Mouse (Mus musculus): Measurements from ENCODE around the gene Ptprd. TPM values are rescaled to one million over a fixed set of nuclear protein-coding genes. Genes with fewer than 3 reads are reported as not detected.

Gene Ptprd
- total RNA-seq, 2 experiments from 2014 or later: 3.8 to 7.1 TPM

GRCm38 (mm10) chr4:76312593-76312992 lies 1899.2 kb downstream of the Ptprd start:
- no peak for DNase-seq

- no peak for DNase-seq
These were observed 1905.8 kb downstream of the Ptprd start for GRCm38 (mm10) chr4:76305987-76306386.

GRCm38 (mm10) chr4:76297375-76297774 lies 1914.4 kb downstream of the Ptprd start:
- no peak for DNase-seq

- no peak for DNase-seq
These were observed 1918.9 kb downstream of the Ptprd start for GRCm38 (mm10) chr4:76292733-76293357.

GRCm38 (mm10) chr4:76290484-76290818 lies 1921.3 kb downstream of the Ptprd start:
- no peak for DNase-seq

- no peak for DNase-seq
These were observed 1921.9 kb downstream of the Ptprd start for GRCm38 (mm10) chr4:76289612-76290483.

GRCm38 (mm10) chr4:76286016-76286415 lies 1925.7 kb downstream of the Ptprd start:
- no peak for DNase-seq

- no peak for DNase-seq
These were observed 1928.9 kb downstream of the Ptprd start for GRCm38 (mm10) chr4:76282886-76283285.

- no peak for DNase-seq
These were observed 1949.0 kb downstream of the Ptprd start for GRCm38 (mm10) chr4:76262727-76263126.

- peak; percentile 5 for DNase-seq
These were observed 1951.1 kb downstream of the Ptprd start for GRCm38 (mm10) chr4:76260686-76261085.

- no peak for DNase-seq
These were observed 1951.5 kb downstream of the Ptprd start for GRCm38 (mm10) chr4:76260286-76260685.

GRCm38 (mm10) chr4:76259636-76260035 lies 1952.1 kb downstream of the Ptprd start:
- peak; percentile 56 for DNase-seq

- DNase-seq: no peak
These were observed 1967.4 kb downstream of the Ptprd start for GRCm38 (mm10) chr4:76244371-76244770.

- DNase-seq: no peak
These were observed 1970.2 kb downstream of the Ptprd start for GRCm38 (mm10) chr4:76241542-76241941.

- no peak for DNase-seq
These were observed 1970.6 kb downstream of the Ptprd start for GRCm38 (mm10) chr4:76241140-76241539.

GRCm38 (mm10) chr4:76239063-76239462 lies 1972.7 kb downstream of the Ptprd start:
- no peak for DNase-seq

GRCm38 (mm10) chr4:76238577-76238976 lies 1973.2 kb downstream of the Ptprd start:
- DNase-seq: no peak

- DNase-seq: no peak
These were observed 1973.9 kb downstream of the Ptprd start for GRCm38 (mm10) chr4:76237827-76238226.

GRCm38 (mm10) chr4:76223720-76224119 lies 1988.0 kb downstream of the Ptprd start:
- DNase-seq: no peak

GRCm38 (mm10) chr4:76222520-76222919 lies 1989.2 kb downstream of the Ptprd start:
- no peak for DNase-seq

- DNase-seq: no peak
These were observed 1993.7 kb downstream of the Ptprd start for GRCm38 (mm10) chr4:76218065-76218464.

GRCm38 (mm10) chr4:76215141-76215540 lies 1996.6 kb downstream of the Ptprd start:
- no peak for DNase-seq

- DNase-seq: no peak
These were observed 2012.4 kb downstream of the Ptprd start for GRCm38 (mm10) chr4:76199321-76199720.

- no peak for DNase-seq
These were observed 2017.0 kb downstream of the Ptprd start for GRCm38 (mm10) chr4:76194762-76195161.

Measured in gastrocnemius, postnatal 25 days (tissue).